Mouse (Mus musculus) hindbrain, embryonic 14.5 days (tissue): Measurements from ENCODE around the gene Palb2. TPM values are rescaled to one million over a fixed set of nuclear protein-coding genes. Genes with fewer than 3 reads are reported as not detected.
"Not testable (repeated sequence)": the region's sequence is repeated elsewhere in the genome, so short reads cannot be mapped to it uniquely, and the experiment has no call there.

Experiments used
- ATAC-seq: fragments of 200-750 bp; cut with Nextera tagmentation; 2 replicates; pipeline ENCODE4 v1.8.0; 2017; ENCODE audit warnings: moderate number of reproducible peaks, mild to moderate bottlenecking, moderate TSS enrichment, moderate library complexity; ENCODE audit not compliant: low FRiP score
- DNase-seq: peaks from one replicate; pipeline ENCODE4 v3.0.0-alpha.2; 2015; ENCODE audit warnings: low spot score
- H3K27ac ChIP-seq: fragments of 300-500 bp; sonication (generic); 2 replicates; pipeline ENCODE4 v1.5.1; 2014; ENCODE audit warnings: mild to moderate bottlenecking, moderate library complexity
- H3K27me3 ChIP-seq: fragments of 300-500 bp; sonication (generic); 2 replicates; pipeline ENCODE4 v1.6.1; 2014; ENCODE audit warnings: mild to moderate bottlenecking, low read length, mixed read lengths; ENCODE audit not compliant: control insufficient read depth, insufficient read depth
- H3K36me3 ChIP-seq: fragments of 300-500 bp; sonication (generic); replicated peaks from 2 replicates; pipeline ENCODE4 v1.6.1; 2014; ENCODE audit not compliant: control insufficient read depth, insufficient read depth
- H3K4me1 ChIP-seq: fragments of 300-500 bp; sonication (generic); replicated peaks from 2 replicates; pipeline ENCODE4 v1.6.1; 2014; ENCODE audit warnings: antibody characterized with exemption, low read length, mixed read lengths; ENCODE audit not compliant: control insufficient read depth, insufficient read depth
- H3K4me2 ChIP-seq: fragments of 300-500 bp; sonication (generic); replicated peaks from 2 replicates; pipeline ENCODE4 v1.6.1; 2014; ENCODE audit warnings: mild to moderate bottlenecking, moderate library complexity
- H3K4me3 ChIP-seq: fragments of 300-500 bp; sonication (generic); replicated peaks from 2 replicates; pipeline ENCODE4 v1.5.1; 2014; ENCODE audit warnings: mild to moderate bottlenecking, low read length
- H3K9ac ChIP-seq: fragments of 300-500 bp; sonication (generic); 2 replicates; pipeline ENCODE4 v1.6.1; 2014
- H3K9me3 ChIP-seq: fragments of 300-500 bp; sonication (generic); 2 replicates; pipeline ENCODE4 v1.6.1; 2016; ENCODE audit warnings: low read length; ENCODE audit not compliant: control insufficient read depth
- WGBS: fragments of 180-500 bp; shearing (Covaris S2); extraction: QIAGEN DNeasy Blood & Tissue Kit; methylation state at CpG from one replicate; pipeline ENCODE4 v1.1.7; 2014; 5-methylcytosine and 5-hydroxymethylcytosine counted together
- polyA plus RNA-seq: library from polyadenylated mRNA; unstranded; fragments of >200 nt; fragmentation: Nextera tagmentation; extraction: Ambion mirVana; gene quantifications from 2 replicates; pipeline ENCODE4 v1.2.1, GENCODE M21; 2014

Gene Palb2
- polyA plus RNA-seq, 1 experiment from 2014 or later: 5.3 TPM

DNA sequence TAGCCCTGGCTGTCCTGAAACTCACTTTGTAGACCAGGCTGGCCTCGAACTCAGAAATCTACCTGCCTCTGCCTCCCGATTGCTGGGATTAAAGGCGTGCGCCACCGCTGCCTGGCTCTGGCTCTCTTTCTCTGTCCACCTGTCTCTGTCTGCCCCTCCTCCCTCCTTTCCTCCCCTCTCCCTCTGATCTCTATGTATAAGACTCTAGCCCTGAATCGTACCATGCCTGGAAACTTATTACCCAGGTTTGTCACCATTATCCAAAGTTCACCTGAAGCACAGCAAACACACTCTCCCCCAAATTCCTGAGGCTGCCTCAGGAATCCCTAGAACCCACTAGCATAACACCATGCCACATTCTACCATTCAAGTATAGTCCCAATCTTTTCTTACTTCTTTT is 24.6 kb downstream of the Palb2 start:
- Histone ChIP-seq H3K9ac (no peak overlapping the region), H3K4me1 (no peaks in the 10 kb centered on the region), H3K4me3 (no peak overlapping the region), H3K27ac (no peak overlapping the region), H3K27me3 (no peaks in the 10 kb centered on the region), H3K36me3 (peaks cover 11% of the 10 kb centered on the region), H3K4me2 (no peak overlapping the region), H3K9me3 (no peaks in the 10 kb centered on the region)
- DNase-seq (no peak), ATAC-seq (no peak)
- WGBS: 97% methylated on average over 6 of the region's 6 CpGs

DNA sequence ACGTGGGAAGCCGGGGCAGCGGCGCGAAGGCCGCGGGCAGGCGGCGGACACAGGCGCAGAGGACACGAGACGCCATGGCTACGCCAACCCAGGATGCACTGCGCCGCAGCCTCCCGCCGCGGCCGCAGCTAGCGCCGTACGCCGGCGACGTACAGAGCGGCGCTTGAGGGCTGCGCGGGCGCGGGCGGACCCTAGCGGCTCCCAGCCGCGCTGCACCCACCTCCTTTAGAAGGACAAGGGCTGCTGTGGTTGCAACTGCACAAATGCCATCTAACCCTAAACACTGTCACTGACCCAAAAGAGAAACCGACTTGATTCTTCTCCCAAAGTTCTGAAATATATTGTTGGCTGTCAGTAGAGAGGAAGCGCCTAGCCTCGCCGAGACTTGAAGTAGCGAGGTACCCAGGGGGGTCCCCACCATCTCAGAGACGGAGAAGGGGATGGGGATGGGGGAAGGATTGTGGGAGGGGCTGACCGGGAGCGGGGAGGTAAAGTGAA is 31.0 kb downstream of the Palb2 start, which contains the start of gene Ndufab1:
Gene Ndufab1, minus strand, starts transcription at position 140 of the 498 bp plus-strand sequence.
- ATAC-seq (peak; percentile 99), DNase-seq (peak; percentile 93)
- Histone ChIP-seq H3K9ac (peak within 1 kb of the TSS; percentile 85), H3K27ac (peak within 1 kb of the TSS; percentile 40), H3K9me3 (no peaks in the 10 kb centered on the region), H3K4me3 (peak within 1 kb of the TSS; percentile 60), H3K36me3 (peaks cover 19% of the 10 kb centered on the region), H3K27me3 (no peaks in the 10 kb centered on the region), H3K4me2 (peak within 1 kb of the TSS; percentile 85), H3K4me1 (peaks cover 8% of the 10 kb centered on the region)
- under 1% methylated on average over 37 of the region's 43 CpGs for WGBS

- H3K4me3 ChIP-seq: peak overlapping the region; percentile 60
- H3K27ac ChIP-seq, H3K9me3 ChIP-seq, DNase-seq, H3K27me3 ChIP-seq, H3K4me1 ChIP-seq: not testable (repeated sequence)
- H3K36me3 ChIP-seq: peaks cover 25% of the 10 kb centered on the region
- H3K4me2 ChIP-seq: peak overlapping the region; percentile 85
- peak; percentile 69 for ATAC-seq
- WGBS: 9% methylated on average over 24 of the region's 28 CpGs
- H3K9ac ChIP-seq: peak overlapping the region; percentile 85
Measured at GRCm38 (mm10) chr7:122101014-122101746, 31.6 kb downstream of the Palb2 start.

DNA sequence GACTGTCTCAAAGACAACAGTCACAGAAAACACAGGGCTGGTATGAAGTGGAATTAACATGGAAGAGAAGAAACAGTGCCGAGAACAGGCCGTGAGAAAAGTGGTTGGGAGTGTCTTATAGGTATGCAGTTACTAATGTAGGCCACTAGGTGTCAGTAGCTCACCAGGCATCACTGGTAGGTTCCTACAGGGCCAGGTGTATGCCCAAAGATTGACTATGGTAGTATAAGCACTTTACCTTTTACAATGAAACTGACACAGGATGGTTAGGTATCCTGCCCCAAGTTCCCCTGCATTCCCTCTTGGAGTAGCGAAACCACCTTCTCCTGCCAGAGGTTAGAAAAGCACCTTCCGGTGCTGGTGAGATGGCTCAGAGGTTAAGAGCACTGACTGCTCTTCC is 33.6 kb downstream of the Palb2 start:
- H3K36me3 ChIP-seq: peaks cover 44% of the 10 kb centered on the region
- H3K27ac ChIP-seq: no peak overlapping the region
- ATAC-seq (no peak), DNase-seq (peak; percentile 63)
- WGBS: 63% methylated on average over 4 of the region's 4 CpGs
- H3K27me3 ChIP-seq: no peaks in the 10 kb centered on the region
- H3K9me3 ChIP-seq: no peaks in the 10 kb centered on the region
- no peak overlapping the region for H3K4me3 ChIP-seq
- H3K9ac ChIP-seq: no peak overlapping the region
- peaks cover 8% of the 10 kb centered on the region for H3K4me1 ChIP-seq
- H3K4me2 ChIP-seq: no peak overlapping the region

- peaks cover 56% of the 10 kb centered on the region for H3K36me3 ChIP-seq
- no peak overlapping the region for H3K4me3 ChIP-seq
- DNase-seq (no peak), ATAC-seq (no peak)
- H3K4me1 ChIP-seq: peaks cover 8% of the 10 kb centered on the region
- no peaks in the 10 kb centered on the region for H3K27me3 ChIP-seq
- H3K27ac ChIP-seq: no peak overlapping the region
- H3K9ac ChIP-seq: no peak overlapping the region
- no peaks in the 10 kb centered on the region for H3K9me3 ChIP-seq
- over 99% methylated on average over 3 of the region's 3 CpGs for WGBS
- no peak overlapping the region for H3K4me2 ChIP-seq
Measured at GRCm38 (mm10) chr7:122098009-122098408, 34.8 kb downstream of the Palb2 start.

DNA sequence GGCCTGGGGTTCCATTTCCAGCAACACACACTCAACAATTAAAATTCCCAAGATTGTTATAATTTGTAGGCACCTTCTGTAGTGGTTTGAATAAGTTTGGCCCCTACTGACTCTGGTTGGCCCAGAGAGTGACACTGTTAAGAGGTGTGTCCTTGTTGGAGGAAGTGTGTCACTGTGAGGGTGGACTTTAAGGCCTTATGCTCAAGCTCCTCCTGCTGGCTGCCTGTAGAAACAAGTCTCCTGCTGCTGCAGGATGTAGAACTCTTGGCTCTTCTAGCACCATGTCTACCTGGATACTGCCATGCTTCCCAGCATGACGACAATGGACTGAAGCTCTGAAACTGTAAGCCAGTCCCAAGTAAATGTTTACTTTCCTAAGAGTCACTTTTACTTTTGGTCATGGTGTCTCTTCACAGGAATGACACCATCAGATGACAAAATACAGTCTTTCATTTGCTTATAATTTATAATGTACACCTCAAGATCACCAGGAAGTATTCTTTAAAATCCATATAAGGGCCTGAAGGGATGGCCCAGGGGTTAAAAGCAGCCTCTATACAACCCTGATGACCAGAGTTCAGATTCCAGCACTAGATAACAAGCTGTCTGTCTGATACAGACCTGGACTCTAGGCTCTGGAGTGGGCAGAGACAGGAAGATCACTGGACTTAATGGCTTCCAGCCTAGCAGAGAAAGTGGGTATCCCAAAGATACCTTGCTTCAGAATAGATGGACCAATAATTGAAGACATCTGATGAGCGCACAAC is 38.0 kb downstream of the Palb2 start:
- WGBS: 95% methylated on average over 2 of the region's 2 CpGs
- Histone ChIP-seq H3K9me3 (no peaks in the 10 kb centered on the region), H3K4me1 (no peaks in the 10 kb centered on the region), H3K36me3 (peaks cover 89% of the 10 kb centered on the region), H3K9ac (no peak overlapping the region), H3K27me3 (no peaks in the 10 kb centered on the region), H3K4me2 (no peak overlapping the region), H3K4me3 (no peak overlapping the region), H3K27ac (no peak overlapping the region)
- ATAC-seq: no peak
- DNase-seq: no peak

DNA sequence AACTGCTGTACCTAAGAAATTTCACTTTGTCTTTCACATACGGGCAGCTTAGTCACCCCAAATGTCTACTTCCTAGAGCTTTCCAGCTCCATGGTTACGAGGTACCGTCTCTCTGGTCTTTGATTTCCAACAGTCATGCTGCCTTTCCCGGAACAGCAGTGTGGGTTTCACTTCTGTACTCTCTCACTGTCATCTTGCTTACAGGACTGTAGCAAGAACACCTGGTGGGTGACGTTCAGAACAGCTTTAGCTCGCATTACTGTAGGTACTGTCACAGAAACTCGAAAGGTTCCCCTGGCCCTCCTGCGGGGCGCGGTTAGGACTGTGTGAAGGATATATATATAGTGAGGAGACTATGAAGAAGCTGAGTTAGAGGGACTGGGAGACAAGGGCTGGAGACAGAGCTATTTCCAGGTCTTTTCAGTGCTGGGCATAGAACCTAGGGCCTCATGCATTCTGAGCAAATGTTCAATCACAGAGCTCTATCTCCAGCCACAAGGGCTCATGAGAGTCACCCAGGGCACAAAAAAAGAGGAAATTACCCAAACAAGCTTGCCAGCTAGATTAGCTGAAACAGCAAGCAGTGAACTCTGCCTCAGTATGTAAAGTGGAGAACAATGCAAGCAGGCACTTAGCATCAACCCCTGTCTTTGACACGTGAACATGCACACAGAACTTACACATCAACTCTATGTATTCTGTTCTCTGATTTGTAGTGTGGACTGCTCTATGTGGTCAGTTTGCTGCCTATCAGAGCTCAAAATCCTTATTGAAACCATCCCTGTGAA is 45.4 kb downstream of the Palb2 start:
- H3K4me3 ChIP-seq: no peak overlapping the region
- no peaks in the 10 kb centered on the region for H3K27me3 ChIP-seq
- DNase-seq (no peak), ATAC-seq (no peak)
- H3K9ac ChIP-seq: no peak overlapping the region
- H3K4me1 ChIP-seq: no peaks in the 10 kb centered on the region
- no peak overlapping the region for H3K27ac ChIP-seq
- no peak overlapping the region for H3K4me2 ChIP-seq
- WGBS: 93% methylated on average over 11 of the region's 11 CpGs
- H3K9me3 ChIP-seq: no peaks in the 10 kb centered on the region
- peaks cover 85% of the 10 kb centered on the region for H3K36me3 ChIP-seq

- DNase-seq (no peak), ATAC-seq (no peak)
- Histone ChIP-seq H3K9me3 (no peaks in the 10 kb centered on the region), H3K4me3 (no peak overlapping the region), H3K27ac (no peak overlapping the region), H3K36me3 (peaks cover 85% of the 10 kb centered on the region), H3K9ac (no peak overlapping the region), H3K4me1 (no peaks in the 10 kb centered on the region), H3K4me2 (no peak overlapping the region), H3K27me3 (no peaks in the 10 kb centered on the region)
- WGBS: 97% methylated on average over 1 of the region's 1 CpGs
Measured at GRCm38 (mm10) chr7:122081071-122081470, 51.7 kb downstream of the Palb2 start.
